ENCODE assay signal across 16 mouse cellular contexts in the genomic region with DNA sequence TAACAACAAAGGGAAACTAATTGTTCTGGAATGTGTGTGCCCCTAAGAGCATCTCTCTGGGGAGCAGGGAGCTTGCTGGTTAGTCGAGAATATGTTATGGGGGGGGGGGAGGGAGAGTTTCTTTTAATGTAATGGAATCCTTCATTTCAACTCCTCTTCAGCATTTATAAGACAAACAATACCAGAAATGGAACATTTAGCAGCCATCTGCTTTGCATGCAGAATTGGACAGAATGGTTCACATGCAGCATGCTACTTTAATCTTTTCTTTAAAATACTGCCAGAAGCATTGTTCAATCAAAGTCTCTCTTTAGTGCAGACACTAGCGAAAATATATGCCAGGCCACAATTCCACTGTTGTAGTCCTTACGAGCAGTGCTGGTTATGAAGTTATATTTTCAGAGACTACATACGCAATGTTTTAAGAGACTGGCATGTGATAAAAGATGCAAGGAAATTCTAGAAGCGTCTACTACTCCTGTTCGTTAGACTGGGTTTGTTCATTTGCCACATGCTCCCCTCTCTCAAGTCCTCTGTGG.
"Had no signal": no experiment of that assay in that cellular context is flagged by ENCODE, and none has a peak within 500 bp of the region (broad histone marks: within the 10 kb centered on the region; RNA-seq: fewer than 3 reads in every experiment).

No protein-coding gene starts in this region.

- H3K4me1 ChIP-seq: limb, embryonic 10.5 days had no signal

- H3K9me3 ChIP-seq: limb, embryonic 10.5 days; megakaryocyte, embryonic 14.5 days had no signal

- H3K4me3 ChIP-seq: left cerebral cortex, adult 2 months; limb, embryonic 10.5 days; megakaryocyte, embryonic 14.5 days; myocyte had no signal

- H3K4me2 ChIP-seq: liver, embryonic 11.5 days; lung, embryonic 14.5 days had no signal

- H3K27ac ChIP-seq: kidney, postnatal 0 days; left cerebral cortex, adult 2 months; limb, embryonic 10.5 days; macrophage had no signal

- H3K9ac ChIP-seq: lung, embryonic 14.5 days had no signal

- DNase-seq: kidney, adult 9 months; kidney, postnatal 4 days; lung, embryonic 14.5 days; lung, postnatal 10 days; retina, postnatal 1 day; right cerebral cortex, postnatal 4 days; spleen, adult 18-20 months; thymus, adult 2 months; thymus, postnatal 25 days had no signal

- H3K36me3 ChIP-seq: limb, embryonic 10.5 days had no signal
